Mouse (Mus musculus) thymus, postnatal 14 days (tissue): ENCODE data around the gene Uhrf1bp1l.

Source experiments
- DNase-seq: peaks from one replicate; pipeline ENCODE4 v3.0.0; 2021

Uhrf1bp1l gene

GRCm38 (mm10) chr10:89746581-89746980, 1.8 kb downstream of the Uhrf1bp1l start:
- no peak for DNase-seq

GRCm38 (mm10) chr10:89747221-89747905, 2.6 kb downstream of the Uhrf1bp1l start:
- no peak for DNase-seq

GRCm38 (mm10) chr10:89747911-89748310, 3.1 kb downstream of the Uhrf1bp1l start:
- DNase-seq = no peak

- DNase-seq = no peak
These were observed 3.8 kb downstream of the Uhrf1bp1l start for GRCm38 (mm10) chr10:89748619-89749018.

GRCm38 (mm10) chr10:89751069-89751468, 6.3 kb downstream of the Uhrf1bp1l start:
- no peak for DNase-seq

GRCm38 (mm10) chr10:89755231-89755630, 10.4 kb downstream of the Uhrf1bp1l start:
- DNase-seq = no peak

GRCm38 (mm10) chr10:89760772-89761171, 16.0 kb downstream of the Uhrf1bp1l start:
- no peak for DNase-seq

- peak; percentile 38 for DNase-seq
These were observed 19.8 kb downstream of the Uhrf1bp1l start for GRCm38 (mm10) chr10:89764457-89765121.

GRCm38 (mm10) chr10:89765790-89766714, 21.3 kb downstream of the Uhrf1bp1l start:
- peak; percentile 59 for DNase-seq

- DNase-seq = no peak
These were observed 23.7 kb downstream of the Uhrf1bp1l start for GRCm38 (mm10) chr10:89768352-89769020.

- DNase-seq = no peak
These were observed 24.3 kb downstream of the Uhrf1bp1l start for GRCm38 (mm10) chr10:89769096-89769495.

- no peak for DNase-seq
These were observed 27.1 kb downstream of the Uhrf1bp1l start for GRCm38 (mm10) chr10:89771894-89772293.

GRCm38 (mm10) chr10:89776029-89776428, 31.2 kb downstream of the Uhrf1bp1l start:
- DNase-seq = no peak

GRCm38 (mm10) chr10:89791870-89792269, 47.1 kb downstream of the Uhrf1bp1l start:
- DNase-seq = no peak

- no peak for DNase-seq
These were observed 49.3 kb downstream of the Uhrf1bp1l start for GRCm38 (mm10) chr10:89794121-89794520.

- DNase-seq = no peak
These were observed 74.4 kb downstream of the Uhrf1bp1l start for GRCm38 (mm10) chr10:89819146-89819545.

GRCm38 (mm10) chr10:89823906-89824305, 79.1 kb downstream of the Uhrf1bp1l start:
- DNase-seq = peak; percentile 57

- no peak for DNase-seq
These were observed 82.1 kb downstream of the Uhrf1bp1l start for GRCm38 (mm10) chr10:89826896-89827295.

- peak; percentile 14 for DNase-seq
These were observed 87.5 kb downstream of the Uhrf1bp1l start for GRCm38 (mm10) chr10:89832334-89832733.

- no peak for DNase-seq
These were observed 88.4 kb downstream of the Uhrf1bp1l start for GRCm38 (mm10) chr10:89833166-89833565.

- DNase-seq = no peak
These were observed 92.7 kb downstream of the Uhrf1bp1l start for GRCm38 (mm10) chr10:89837476-89837875.

GRCm38 (mm10) chr10:89838834-89839233, 94.0 kb downstream of the Uhrf1bp1l start:
- no peak for DNase-seq

- no peak for DNase-seq
These were observed 106.2 kb downstream of the Uhrf1bp1l start for GRCm38 (mm10) chr10:89850951-89851350.
